Mouse (Mus musculus) MEL (cell line): ENCODE data around the gene Lrch4. TPM values are rescaled to one million over a fixed set of nuclear protein-coding genes. Genes with fewer than 3 reads are reported as not detected.
"Not testable (repeated sequence)": the region's sequence is repeated elsewhere in the genome, so short reads cannot be mapped to it uniquely, and the experiment has no call there.

Experiments
- DNase-seq: peaks from one replicate; pipeline ENCODE4 v3.0.0; 2011; ENCODE audit warnings: low read depth, low spot score
- H3K27ac ChIP-seq: 2 replicates; pipeline ENCODE4 v1.5.1; 2012; ENCODE audit warnings: low read depth, mild to moderate bottlenecking, control low read depth, low read length, moderate library complexity; ENCODE audit not compliant: control insufficient read depth
- H3K27me3 ChIP-seq, 2 experiments: fragments of 150-350 bp in 1 of 2; sonication (generic) in 1 of 2; 2 replicates each; pipeline ENCODE4 v1.6.1; 2012; ENCODE audit warnings: low read length in 2 of 2, mild to moderate bottlenecking in 2 of 2, improper control_type of control experiment in 1 of 2, moderate library complexity in 1 of 2; ENCODE audit not compliant: insufficient read depth in 2 of 2, control insufficient read depth in 1 of 2
- H3K36me3 ChIP-seq, 2 experiments: 2 replicates each; pipeline ENCODE4 v1.6.1; 2012 to 2014; ENCODE audit warnings: low read length in 2 of 2, improper control_type of control experiment in 1 of 2, inconsistent platforms in 1 of 2, mild to moderate bottlenecking in 1 of 2; ENCODE audit not compliant: insufficient read depth in 2 of 2, control insufficient read depth in 1 of 2
- H3K4me1 ChIP-seq, 2 experiments: fragments of 150-350 bp in 1 of 2; sonication (generic) in 1 of 2; 2 replicates each; pipeline ENCODE4 v1.6.1; 2012; ENCODE audit warnings: low read length in 2 of 2, improper control_type of control experiment in 1 of 2, mild to moderate bottlenecking in 1 of 2; ENCODE audit not compliant: insufficient read depth in 2 of 2, control insufficient read depth in 1 of 2
- H3K4me3 ChIP-seq, 2 experiments: fragments of 150-350 bp in 1 of 2; sonication (generic) in 1 of 2; 2 replicates each; pipeline ENCODE4 v1.5.1; 2012; ENCODE audit warnings: low read depth in 2 of 2, low read length in 2 of 2, mild to moderate bottlenecking in 2 of 2, moderate library complexity in 2 of 2, control low read depth in 1 of 2, improper control_type of control experiment in 1 of 2; ENCODE audit not compliant: control insufficient read depth in 1 of 2, insufficient read depth in 1 of 2
- H3K79me2 ChIP-seq: 2 replicates; pipeline ENCODE4 v1.6.1; 2012; ENCODE audit warnings: mild to moderate bottlenecking, low read length, moderate library complexity; ENCODE audit not compliant: control insufficient read depth, poor library complexity, insufficient read depth
- H3K9ac ChIP-seq: 2 replicates; pipeline ENCODE4 v1.6.1; 2012; ENCODE audit warnings: low read depth, mild to moderate bottlenecking, control low read depth, low read length, moderate library complexity; ENCODE audit not compliant: control insufficient read depth, poor library complexity, severe bottlenecking
- H3K9me3 ChIP-seq: fragments of 150-350 bp; sonication (generic); replicated peaks from 2 replicates; pipeline ENCODE4 v1.6.1; 2012; ENCODE audit warnings: mild to moderate bottlenecking, low read length, improper control_type of control experiment, moderate library complexity; ENCODE audit not compliant: insufficient read depth
- BHLHE40 ChIP-seq: IDR thresholded peaks from 2 replicates; pipeline ENCODE4 v1.6.1; 2012; ENCODE audit warnings: low read depth, mild to moderate bottlenecking, inconsistent platforms, low read length, improper control_type of control experiment, borderline replicate concordance
- CHD2 ChIP-seq: IDR thresholded peaks from 2 replicates; pipeline ENCODE4 v1.6.1; 2011; ENCODE audit warnings: low read length, improper control_type of control experiment
- CTCF ChIP-seq, 3 experiments: IDR thresholded peaks in 2 of 3; conservative IDR thresholded peaks in 1 of 3; 2 replicates each; pipeline ENCODE4 v1.5.1; 2011 to 2012; ENCODE audit warnings: low read length in 3 of 3, low read depth in 2 of 3, mild to moderate bottlenecking in 2 of 3, improper control_type of control experiment in 1 of 3, inconsistent platforms in 1 of 3, mixed read lengths in 1 of 3, moderate library complexity in 1 of 3; ENCODE audit not compliant: control insufficient read depth in 1 of 3, insufficient read depth in 1 of 3, poor library complexity in 1 of 3, severe bottlenecking in 1 of 3
- E2F4 ChIP-seq: IDR thresholded peaks from 2 replicates; pipeline ENCODE4 v1.6.1; 2011; ENCODE audit warnings: low read depth, low read length, improper control_type of control experiment, borderline replicate concordance
- MXI1 ChIP-seq: IDR thresholded peaks from 2 replicates; pipeline ENCODE4 v1.6.1; 2011; ENCODE audit warnings: mild to moderate bottlenecking, low read depth, low read length, improper control_type of control experiment
- MYB ChIP-seq: IDR thresholded peaks from 2 replicates; pipeline ENCODE4 v1.6.1; 2011; ENCODE audit warnings: mild to moderate bottlenecking, low read depth, low read length, improper control_type of control experiment
- MYC ChIP-seq: IDR thresholded peaks from 2 replicates; pipeline ENCODE4 v1.6.1; 2011; ENCODE audit warnings: low read depth, mild to moderate bottlenecking, low read length, improper control_type of control experiment, moderate library complexity
- NELFE ChIP-seq: IDR thresholded peaks from 2 replicates; pipeline ENCODE4 v1.6.1; 2011; ENCODE audit warnings: low read depth, low read length, improper control_type of control experiment
- POLR2AphosphoS5 ChIP-seq: IDR thresholded peaks from 2 replicates; pipeline ENCODE4 v1.6.1; 2012; ENCODE audit warnings: low read depth, borderline replicate concordance, mild to moderate bottlenecking, inconsistent platforms, low read length, moderate library complexity, mixed read lengths
- RAD21 ChIP-seq: IDR thresholded peaks from 2 replicates; pipeline ENCODE4 v1.6.1; 2011; ENCODE audit warnings: mild to moderate bottlenecking, low read depth, low read length, improper control_type of control experiment
- SMC3 ChIP-seq: IDR thresholded peaks from 2 replicates; pipeline ENCODE4 v1.6.1; 2011; ENCODE audit warnings: low read depth, low read length, improper control_type of control experiment
- TAL1 ChIP-seq: IDR thresholded peaks from 2 replicates; pipeline ENCODE4 v1.6.1; 2012; ENCODE audit warnings: mild to moderate bottlenecking, inconsistent platforms, low read length, moderate library complexity, mixed read lengths
- TBP ChIP-seq: IDR thresholded peaks from 2 replicates; pipeline ENCODE4 v1.8.0; 2011; ENCODE audit warnings: low read depth, low read length, improper control_type of control experiment
- UBTF ChIP-seq: IDR thresholded peaks from 2 replicates; pipeline ENCODE4 v1.6.1; 2012; ENCODE audit warnings: low read depth, mild to moderate bottlenecking, inconsistent platforms, low read length, improper control_type of control experiment, moderate library complexity, borderline replicate concordance; ENCODE audit not compliant: insufficient read depth
- USF1 ChIP-seq: IDR thresholded peaks from 2 replicates; pipeline ENCODE4 v1.6.1; 2014; ENCODE audit warnings: low read depth, mild to moderate bottlenecking, inconsistent platforms, low read length, improper control_type of control experiment, moderate library complexity
- ZNF384 ChIP-seq: IDR thresholded peaks from 2 replicates; pipeline ENCODE4 v1.6.1; 2012; ENCODE audit warnings: low read depth, mild to moderate bottlenecking, inconsistent platforms, low read length, improper control_type of control experiment
- polyA plus RNA-seq, 2 experiments: library from polyadenylated mRNA; stranded (reverse) in 1 of 2; unstranded in 1 of 2; fragments of >175 nt in 1 of 2; fragments of >200 nt in 1 of 2; gene quantifications; 2 replicates each; pipeline versions ENCODE4 v1.2.1 to v1.2.4; 2012; ENCODE audit warnings: low replicate concordance in 2 of 2, low read depth in 1 of 2; ENCODE audit not compliant: insufficient read length in 2 of 2, insufficient read depth in 1 of 2, missing spikeins in 1 of 2
- total RNA-seq: library from RNA; depleted of rRNA; stranded (reverse); fragments of 300-350 nt; gene quantifications from 2 replicates; pipeline ENCODE4 v1.2.3, GENCODE M21; 2012

Gene Lrch4
- total and polyA plus RNA-seq, 3 experiments, result 9.1 to 239 (median 47.0) TPM

DNA sequence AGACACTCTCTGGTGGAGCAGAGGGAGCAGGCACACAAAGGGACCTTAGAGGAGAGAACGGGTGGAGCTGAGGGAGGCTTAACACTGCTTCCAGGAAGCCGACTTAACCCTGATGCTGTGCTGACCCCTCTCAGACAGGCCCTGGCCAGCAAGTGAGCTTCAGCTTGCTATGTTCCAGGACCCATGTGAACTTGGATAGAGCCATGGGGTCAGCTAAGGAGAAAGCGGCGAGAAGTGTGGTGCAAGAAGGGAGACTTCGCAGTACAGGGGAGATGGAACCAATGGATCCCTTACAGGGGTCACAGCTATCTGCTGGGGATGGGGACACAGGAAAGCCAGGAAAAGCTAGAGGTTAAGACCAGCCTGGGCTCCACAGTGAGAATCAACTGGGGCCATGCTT lies 15.8 kb upstream of the Lrch4 start:
- H3K4me1 ChIP-seq, result no peaks in the 10 kb centered on the region
- H3K27ac ChIP-seq, result no peak overlapping the region
- H3K9ac ChIP-seq, result no peak overlapping the region
- H3K36me3 ChIP-seq, result no peaks in the 10 kb centered on the region
- no peaks in the 10 kb centered on the region for H3K9me3 ChIP-seq
- H3K79me2 ChIP-seq, result no peaks in the 10 kb centered on the region
- no peak overlapping the region for H3K4me3 ChIP-seq
- DNase-seq, result no peak
- TF ChIP-seq MYC (no peak), TAL1 (no peak), CHD2 (no peak)
- H3K27me3 ChIP-seq, result no peaks in the 10 kb centered on the region

GRCm38 (mm10) chr5:137613550-137613949 lies 15.4 kb upstream of the Lrch4 start, which contains the start of gene Pcolce:
Gene Pcolce (minus strand): TSS chr5:137613784.
- DNase-seq, result no peak
- no peak within 1 kb of the TSS for H3K27ac ChIP-seq
- H3K9ac ChIP-seq, result no peak within 1 kb of the TSS

GRCm38 (mm10) chr5:137614921-137615320 lies 14.0 kb upstream of the Lrch4 start:
- TF ChIP-seq ZNF384 (0 out of 2 replicates have a peak, but pooled peaks have one; percentile 27), CTCF (IDR thresholded peaks at IDR 0.05 in 2 of 3, conservative IDR thresholded peaks at IDR 0.05 in 1 of 3; ENCODE audit: control insufficient read depth in 1 of 3, insufficient read depth in 1 of 3, low read depth in 2 of 3, low read length in 3 of 3, poor library complexity in 1 of 3, severe bottlenecking in 1 of 3) (peak in 2 of 3 experiments; percentile 5 to 32; a peak in 2 of 6 replicates), SMC3 (peak; percentile 8; the same call in 1 of the 2 replicates)
- H3K79me2 ChIP-seq, H3K9me3 ChIP-seq, H3K36me3 ChIP-seq, H3K4me1 ChIP-seq, H3K4me3 ChIP-seq, H3K27ac ChIP-seq, H3K9ac ChIP-seq, H3K27me3 ChIP-seq, DNase-seq: not testable (repeated sequence)

More at GRCm38 (mm10) chr5:137613550-137613949, 15.4 kb upstream of the Lrch4 start, which contains the start of gene Pcolce:
- no peaks in the 10 kb centered on the region for H3K4me1 ChIP-seq
- H3K36me3 ChIP-seq, result no peaks in the 10 kb centered on the region
- TF ChIP-seq RAD21 (no peak), USF1 (no peak), UBTF (no peak), MYB (no peak), NELFE (no peak), CHD2 (no peak), E2F4 (no peak), POLR2AphosphoS5 (no peak), MXI1 (no peak), TBP (no peak), BHLHE40 (no peak)
- no peaks in the 10 kb centered on the region for H3K27me3 ChIP-seq
- no peak within 1 kb of the TSS for H3K4me3 ChIP-seq
- H3K9me3 ChIP-seq, result no peaks in the 10 kb centered on the region
- H3K79me2 ChIP-seq, result no peaks in the 10 kb centered on the region
